Mouse (Mus musculus): ENCODE measurements around the gene Ust. TPM values are rescaled to one million over a fixed set of nuclear protein-coding genes. Genes with fewer than 3 reads are reported as not detected.
"Not testable (repeated sequence)": the region's sequence is repeated elsewhere in the genome, so short reads cannot be mapped to it uniquely, and the experiment has no call there.

Ust gene
- total RNA-seq (2015; ENCODE audit: low replicate concordance), result not detected in 2 replicates
- total RNA-seq (2017; ENCODE audit: low replicate concordance), result not detected in 2 replicates

GRCm38 (mm10) chr10:8518141-8519013 lies at the start of gene Ust:
Gene Ust (minus strand): TSS chr10:8518825.
- no peak for ATAC-seq (replicated peaks; ENCODE audit: low FRiP score, poor library complexity, severe bottlenecking)

GRCm38 (mm10) chr10:8561366-8561765 lies 42.7 kb upstream of the Ust start:
- ATAC-seq (replicated peaks; ENCODE audit: low FRiP score, poor library complexity, severe bottlenecking), result no peak

- ATAC-seq (replicated peaks; ENCODE audit: low FRiP score, poor library complexity, severe bottlenecking), result not testable (repeated sequence)
These were observed 40.9 kb upstream of the Ust start for GRCm38 (mm10) chr10:8559566-8559965.

GRCm38 (mm10) chr10:8552239-8552638 lies 33.6 kb upstream of the Ust start:
- not testable (repeated sequence) for ATAC-seq (replicated peaks; ENCODE audit: low FRiP score, poor library complexity, severe bottlenecking)

- not testable (repeated sequence) for ATAC-seq (replicated peaks; ENCODE audit: low FRiP score, poor library complexity, severe bottlenecking)
These were observed 33.0 kb upstream of the Ust start for GRCm38 (mm10) chr10:8551601-8552000.

GRCm38 (mm10) chr10:8541514-8541913 lies 22.9 kb upstream of the Ust start:
- no peak for ATAC-seq (replicated peaks; ENCODE audit: low FRiP score, poor library complexity, severe bottlenecking)

- no peak for ATAC-seq (replicated peaks; ENCODE audit: low FRiP score, poor library complexity, severe bottlenecking)
These were observed 16.8 kb upstream of the Ust start for GRCm38 (mm10) chr10:8535445-8535844.

- no peak for ATAC-seq (replicated peaks; ENCODE audit: low FRiP score, poor library complexity, severe bottlenecking)
These were observed 13.0 kb upstream of the Ust start for GRCm38 (mm10) chr10:8531651-8532050.

- no peak for ATAC-seq (replicated peaks; ENCODE audit: low FRiP score, poor library complexity, severe bottlenecking)
These were observed 12.0 kb upstream of the Ust start for GRCm38 (mm10) chr10:8530505-8531051.

- ATAC-seq (replicated peaks; ENCODE audit: low FRiP score, poor library complexity, severe bottlenecking), result no peak
These were observed 10.5 kb upstream of the Ust start for GRCm38 (mm10) chr10:8529173-8529572.

- ATAC-seq (replicated peaks; ENCODE audit: low FRiP score, poor library complexity, severe bottlenecking), result no peak
These were observed 6.7 kb upstream of the Ust start for GRCm38 (mm10) chr10:8525354-8525753.

- ATAC-seq (replicated peaks; ENCODE audit: low FRiP score, poor library complexity, severe bottlenecking), result no peak
These were observed 2.9 kb upstream of the Ust start for GRCm38 (mm10) chr10:8521536-8521935.

- ATAC-seq (replicated peaks; ENCODE audit: low FRiP score, poor library complexity, severe bottlenecking), result no peak
These were observed 2.3 kb upstream of the Ust start for GRCm38 (mm10) chr10:8520766-8521395.

GRCm38 (mm10) chr10:8519014-8519491 lies 428 bp upstream of the Ust start:
- ATAC-seq (replicated peaks; ENCODE audit: low FRiP score, poor library complexity, severe bottlenecking), result no peak

GRCm38 (mm10) chr10:8517591-8518140 lies 959 bp downstream of the Ust start:
- ATAC-seq (replicated peaks; ENCODE audit: low FRiP score, poor library complexity, severe bottlenecking), result no peak

GRCm38 (mm10) chr10:8516916-8517524 lies 1.6 kb downstream of the Ust start:
- ATAC-seq (replicated peaks; ENCODE audit: low FRiP score, poor library complexity, severe bottlenecking), result no peak

- ATAC-seq (replicated peaks; ENCODE audit: low FRiP score, poor library complexity, severe bottlenecking), result no peak
These were observed 4.9 kb downstream of the Ust start for GRCm38 (mm10) chr10:8513690-8514089.

GRCm38 (mm10) chr10:8512222-8512621 lies 6.4 kb downstream of the Ust start:
- no peak for ATAC-seq (replicated peaks; ENCODE audit: low FRiP score, poor library complexity, severe bottlenecking)

- no peak for ATAC-seq (replicated peaks; ENCODE audit: low FRiP score, poor library complexity, severe bottlenecking)
These were observed 6.9 kb downstream of the Ust start for GRCm38 (mm10) chr10:8511760-8512159.

- no peak for ATAC-seq (replicated peaks; ENCODE audit: low FRiP score, poor library complexity, severe bottlenecking)
These were observed 12.4 kb downstream of the Ust start for GRCm38 (mm10) chr10:8506247-8506573.
